Mouse (Mus musculus) left cerebral cortex, postnatal 36 days (tissue): ENCODE results near the gene Clstn3. TPM values are rescaled to one million over a fixed set of nuclear protein-coding genes. Genes with fewer than 3 reads are reported as not detected.
"Not testable (repeated sequence)": the region's sequence is repeated elsewhere in the genome, so short reads cannot be mapped to it uniquely, and the experiment has no call there.

Experiments used
- DNase-seq, 2 experiments: peaks; one replicate each; pipeline ENCODE4 v3.0.0; 2021 to 2022; ENCODE audit warnings: low spot score in 2 of 2, mixed read lengths in 1 of 2
- intact Hi-C: fragments of 180-260 bp; cut with DNase I; formaldehyde crosslinking; loops from one replicate; pipeline ENCODE4 v1.15.1; 2025
- total RNA-seq, 2 experiments: library from RNA; stranded (reverse); gene quantifications; 2 replicates each; pipeline ENCODE4 v1.2.3; 2021

The Clstn3 gene
- total RNA-seq, 2 experiments from 2014 or later, result 362 to 401 TPM

- intact Hi-C loops, result loop anchor here (5.0 kb wide), 1 partner anchor 58 kb away; the partner anchor contains the start of gene C1s1
- not testable (repeated sequence) for DNase-seq
Observed at GRCm38 (mm10) chr6:124483831-124484230, 19.2 kb upstream of the Clstn3 start.

DNA sequence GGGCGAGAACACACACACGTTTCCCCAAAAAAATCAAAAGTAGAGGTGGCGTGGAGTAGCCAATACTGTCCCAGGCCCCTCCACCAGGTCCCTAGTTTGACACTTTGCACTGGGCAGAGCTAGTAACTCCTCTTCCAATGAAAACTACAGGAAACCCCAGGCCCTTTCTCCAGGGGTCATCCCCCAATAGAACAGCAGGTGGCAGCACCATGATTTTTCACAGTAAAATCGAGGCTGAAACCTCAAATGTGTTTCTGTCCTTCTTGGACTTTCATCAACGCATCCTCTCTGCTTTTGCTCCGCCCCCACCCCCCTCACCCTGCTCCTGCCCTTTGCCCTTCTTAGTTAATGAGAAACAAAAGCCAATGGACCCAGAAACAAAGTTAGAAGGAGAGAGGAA, 17.0 kb upstream of the Clstn3 start:
- DNase-seq, result no peak
- intact Hi-C loops, result loop anchor here (5.0 kb wide), 1 partner anchor 61 kb away; the partner anchor contains the start of gene C1s1

DNA sequence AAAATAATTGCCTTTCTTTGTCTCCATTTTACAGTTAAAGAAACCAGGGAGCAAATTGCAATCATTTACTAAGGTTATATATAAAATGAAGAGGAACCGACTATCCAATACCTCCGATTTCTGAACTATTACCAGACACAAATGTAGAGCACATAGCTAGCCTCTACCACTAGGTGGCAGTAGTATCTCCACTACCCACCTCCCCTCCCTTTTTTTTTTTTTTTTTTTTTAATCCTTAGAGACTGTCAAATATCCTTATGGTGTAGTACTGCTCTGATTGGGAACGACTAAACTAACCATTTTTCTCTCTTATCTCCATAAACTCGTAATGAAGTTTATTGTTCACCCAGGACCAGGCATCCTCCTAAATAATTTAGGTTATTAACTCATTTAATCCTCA, 15.7 kb upstream of the Clstn3 start:
- no peak for DNase-seq
- intact Hi-C loops, result loop anchor here (5.0 kb wide), 1 partner anchor 62 kb away; the partner anchor contains the start of gene C1s1

- intact Hi-C loops, result no loop called here
- no peak for DNase-seq
Observed at GRCm38 (mm10) chr6:124479573-124479930, 15.0 kb upstream of the Clstn3 start.

DNA sequence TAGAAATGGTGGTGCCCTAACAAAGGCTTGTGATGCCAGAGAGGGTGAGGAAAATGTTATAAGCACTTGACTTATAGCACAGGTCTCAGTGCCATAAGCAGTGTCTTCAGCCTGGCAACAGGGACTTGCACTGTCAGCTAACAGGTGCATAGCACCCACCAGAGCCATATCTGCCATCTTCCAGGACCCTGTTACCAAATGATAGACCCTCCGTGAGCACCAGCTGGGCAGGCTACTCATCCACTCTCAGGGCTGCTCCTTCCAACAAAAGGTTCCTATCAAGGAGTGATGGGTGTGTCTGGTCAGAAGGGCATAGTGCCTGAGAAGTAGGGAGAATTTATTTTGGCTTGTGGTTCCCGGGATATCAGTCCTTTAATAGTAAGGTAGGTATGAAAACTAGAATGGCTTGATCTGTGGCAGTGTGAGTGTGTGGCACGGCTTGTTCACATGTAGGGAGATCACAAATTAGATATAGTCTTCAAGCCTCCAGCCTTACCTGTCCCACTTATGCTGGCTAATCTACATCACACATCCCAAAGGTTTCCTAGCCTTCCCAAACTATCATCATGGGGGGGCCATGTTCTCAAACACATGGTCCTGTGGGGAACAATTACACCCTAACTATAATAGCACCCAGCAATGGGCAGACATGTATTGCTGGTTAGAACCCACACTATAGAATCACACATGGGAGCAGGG, 14.4 kb upstream of the Clstn3 start:
- no peak for DNase-seq
- intact Hi-C loops, result no loop called here

DNA sequence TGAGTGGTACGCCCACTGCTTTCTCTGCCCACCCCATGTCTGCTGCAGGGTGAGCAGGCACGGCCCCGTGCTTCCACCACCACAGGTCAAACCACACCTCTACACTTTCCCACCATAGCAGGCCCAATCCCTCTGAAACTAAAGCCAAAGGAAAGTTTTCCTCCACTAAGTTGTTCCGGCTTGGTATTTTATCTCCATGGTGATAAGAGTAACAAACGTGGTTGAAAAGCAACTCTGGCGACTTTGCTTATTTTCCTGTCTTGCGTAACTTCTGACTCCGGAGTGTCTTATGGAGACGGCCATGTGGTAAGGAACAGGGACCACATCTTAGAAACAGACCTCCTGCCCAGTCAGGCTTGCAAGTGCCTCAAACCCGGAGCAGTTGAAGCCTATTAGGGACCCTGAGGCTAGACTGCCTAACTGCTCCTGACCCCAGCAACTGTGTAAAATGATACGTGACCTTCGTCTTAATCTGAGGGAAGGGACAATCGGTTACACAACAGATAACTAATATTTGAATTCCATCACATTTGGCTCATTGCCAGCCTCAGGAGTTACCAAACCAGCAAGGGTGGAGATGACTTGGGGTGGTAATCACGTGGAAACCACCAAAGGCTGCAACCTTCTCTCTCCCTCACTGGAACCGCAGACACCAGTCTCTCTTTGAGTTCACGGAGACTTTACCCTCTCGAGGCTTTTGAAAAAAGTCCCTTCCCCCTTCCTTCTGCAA, 13.5 kb upstream of the Clstn3 start:
- intact Hi-C loops, result no loop called here
- no peak for DNase-seq

DNA sequence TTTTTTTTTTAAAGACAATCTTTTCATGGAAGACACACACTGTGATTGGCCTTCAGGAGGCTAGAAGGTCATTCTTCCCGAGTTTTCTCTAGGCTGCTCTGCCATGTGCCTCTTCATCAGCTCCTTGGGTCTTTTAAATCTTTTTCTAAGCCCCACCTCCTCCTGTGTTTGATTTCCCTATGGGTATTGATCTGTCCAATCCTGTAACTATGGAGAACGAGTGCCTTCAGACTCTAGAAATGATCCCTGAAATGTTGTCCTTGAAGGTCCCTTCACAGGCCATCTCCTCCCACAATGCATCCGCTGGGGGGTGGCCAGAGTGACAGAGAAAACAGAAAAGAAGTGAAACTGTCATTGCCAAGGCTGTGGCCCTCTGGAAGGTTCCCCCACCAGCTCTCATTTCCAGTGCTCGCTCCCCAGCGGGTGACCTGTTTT, 12.6 kb upstream of the Clstn3 start:
- DNase-seq, result no peak
- intact Hi-C loops, result no loop called here

DNA sequence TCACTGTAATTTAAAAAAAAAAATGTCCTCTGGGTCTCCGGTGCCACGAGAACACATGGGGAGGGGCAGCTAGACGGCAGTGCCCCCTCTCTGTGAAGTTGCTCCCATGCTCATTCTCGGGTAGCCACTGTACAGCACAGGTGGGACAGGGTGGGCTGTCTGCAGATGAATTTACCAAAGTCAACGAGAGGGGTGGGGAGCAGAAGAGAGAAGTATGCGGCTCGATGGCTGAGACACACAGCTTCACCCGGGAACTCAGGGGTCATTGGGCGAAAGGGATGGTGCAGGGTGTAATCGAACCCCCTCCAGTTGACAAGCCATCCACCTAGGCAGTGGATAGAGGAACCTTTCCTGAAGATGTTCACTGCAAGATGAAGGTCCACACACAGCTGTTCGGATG, 12.2 kb upstream of the Clstn3 start:
- no peak for DNase-seq
- intact Hi-C loops, result no loop called here

DNA sequence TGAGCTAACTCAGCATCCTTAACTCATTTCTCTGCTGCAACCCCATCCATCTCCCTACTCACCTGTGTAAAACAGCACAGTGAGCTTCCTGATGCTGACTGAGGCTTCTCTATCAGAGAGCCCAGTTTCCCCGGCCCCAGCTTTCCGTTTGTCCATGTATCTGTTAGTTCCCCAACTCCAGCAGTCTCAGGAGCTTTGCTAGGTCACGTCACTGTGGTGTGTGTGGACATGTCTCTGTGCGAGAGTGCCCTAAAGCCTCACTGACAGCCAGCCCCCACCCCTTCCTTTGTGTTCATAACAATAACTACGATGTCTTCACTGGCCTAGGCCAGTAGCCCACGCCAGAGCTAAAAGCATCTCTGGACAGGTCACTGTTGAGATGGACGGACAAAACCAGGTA, 11.6 kb upstream of the Clstn3 start:
- DNase-seq, result no peak
- intact Hi-C loops, result no loop called here

DNA sequence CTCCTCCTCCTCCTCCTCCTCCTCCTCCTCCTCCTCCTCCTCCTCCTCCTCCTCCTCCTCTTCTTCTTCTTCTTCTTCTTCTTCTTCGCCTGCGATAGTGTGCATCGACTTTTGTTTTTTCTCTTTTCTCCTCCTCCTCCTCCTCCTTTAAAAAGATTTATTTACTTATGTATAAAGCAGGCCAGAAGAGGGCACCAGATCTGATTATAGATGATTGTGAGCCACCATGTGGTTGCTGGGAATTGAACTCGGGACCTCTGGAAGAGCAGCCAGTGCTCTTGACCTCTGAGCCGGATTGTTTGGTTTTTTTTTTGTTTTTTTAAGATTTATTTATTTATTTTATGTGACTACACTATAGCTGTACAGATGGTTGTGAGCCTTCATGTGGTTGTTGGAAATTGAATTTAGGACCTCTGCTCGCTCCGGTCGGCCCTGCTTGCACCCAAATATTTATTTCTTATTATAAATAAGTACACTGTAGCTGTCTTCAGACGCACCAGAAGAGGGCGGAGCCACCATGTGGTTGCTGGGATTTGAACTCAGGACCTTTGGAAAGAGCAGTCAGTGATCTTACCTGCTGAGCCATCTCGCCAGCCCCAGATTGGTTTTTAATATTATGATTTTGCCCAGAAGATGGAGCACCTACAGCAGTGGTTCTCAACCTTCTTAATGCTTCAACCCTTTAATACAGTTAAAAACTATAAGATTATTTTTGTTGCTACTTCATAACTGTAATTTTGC, 10.9 kb upstream of the Clstn3 start:
- DNase-seq, intact Hi-C loops: not testable (repeated sequence)

DNA sequence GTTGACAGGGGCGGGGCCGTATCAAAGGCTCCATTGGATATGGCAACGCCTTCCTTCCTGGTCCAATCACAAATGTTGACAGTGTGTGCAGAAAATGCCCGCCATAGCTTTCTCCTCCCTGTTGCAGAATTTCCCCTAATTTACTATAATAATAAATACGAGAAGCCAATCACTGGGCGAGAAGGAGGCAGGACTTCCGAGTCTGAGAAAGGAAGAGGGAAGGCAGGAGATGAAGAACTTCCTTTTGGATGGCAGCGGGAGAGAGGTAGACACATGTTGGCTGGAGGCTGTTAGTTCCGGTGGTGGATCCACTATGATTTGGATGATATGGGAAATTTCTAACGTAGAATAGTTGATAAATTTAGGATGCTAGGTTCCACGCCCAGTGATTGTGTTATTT, 10.0 kb upstream of the Clstn3 start:
- intact Hi-C loops, result no loop called here
- DNase-seq, result no peak

- intact Hi-C loops, result no loop called here
- DNase-seq, result no peak
Observed at GRCm38 (mm10) chr6:124472801-124473200, 8.2 kb upstream of the Clstn3 start.

- intact Hi-C loops, DNase-seq: not testable (repeated sequence)
Observed at GRCm38 (mm10) chr6:124471783-124472638, 7.4 kb upstream of the Clstn3 start.

DNA sequence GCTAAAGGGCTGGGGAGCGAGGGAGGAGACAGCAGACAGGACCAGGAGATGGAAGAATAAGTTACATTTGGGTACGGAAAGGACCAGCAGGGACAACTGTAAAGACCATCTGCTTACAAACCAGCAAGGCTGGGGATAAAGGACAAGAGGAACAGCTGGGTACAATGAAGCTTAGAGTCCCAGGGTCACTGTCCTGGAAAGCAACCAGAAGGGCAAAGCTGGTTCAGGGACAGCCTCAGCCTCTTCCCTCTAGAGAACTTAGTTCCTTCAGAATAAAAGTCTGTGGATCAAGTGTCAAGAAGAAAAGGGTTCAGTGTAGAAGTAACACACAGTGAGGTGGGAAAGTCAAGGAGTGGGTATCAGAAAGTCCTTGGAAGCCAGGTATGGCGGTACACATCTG, 6.5 kb upstream of the Clstn3 start:
- intact Hi-C loops, result no loop called here
- DNase-seq, result no peak

DNA sequence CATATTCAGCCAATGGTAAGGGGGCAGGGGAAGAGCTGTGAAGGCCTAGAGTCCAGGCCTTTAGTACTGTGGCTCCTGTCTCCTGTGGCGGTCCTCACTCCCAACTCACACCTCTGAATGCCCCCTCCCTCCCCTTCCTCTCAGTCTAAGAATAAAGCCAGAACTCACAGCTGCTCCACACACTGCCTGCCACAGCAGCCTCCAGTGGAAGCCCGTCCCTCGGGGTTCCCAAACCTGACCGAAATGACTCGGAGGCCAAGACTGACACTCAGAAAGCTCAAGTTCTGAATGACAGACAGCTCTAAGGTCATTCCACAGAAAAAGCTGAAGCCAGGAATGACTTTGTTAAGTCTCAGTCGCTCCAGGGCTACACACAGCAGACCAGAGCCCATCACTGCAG, 1.1 kb upstream of the Clstn3 start:
- intact Hi-C loops, result no loop called here

DNA sequence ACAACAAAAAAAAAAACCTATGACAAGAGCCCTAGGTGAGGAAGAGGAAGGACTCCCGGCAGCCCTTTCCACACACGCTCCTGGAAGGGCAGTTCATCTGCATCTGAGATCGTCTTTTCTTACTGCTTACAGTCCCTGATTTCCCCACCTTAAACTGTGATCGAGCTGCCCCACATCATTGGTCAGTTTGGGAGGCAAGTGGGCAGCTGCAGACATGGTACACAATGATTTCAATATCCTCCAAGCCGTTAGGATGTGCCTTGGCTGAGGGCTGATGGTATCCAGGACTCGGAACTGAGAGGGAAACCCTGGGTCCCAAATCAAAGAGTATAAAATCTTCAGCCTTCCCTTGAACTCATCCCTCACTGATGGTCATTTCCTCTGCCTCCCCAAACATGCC, 705 bp upstream of the Clstn3 start:
- intact Hi-C loops, result no loop called here
- no peak for DNase-seq

More for the DNA sequence above, 1.1 kb upstream of the Clstn3 start:
- DNase-seq, result no peak

DNA sequence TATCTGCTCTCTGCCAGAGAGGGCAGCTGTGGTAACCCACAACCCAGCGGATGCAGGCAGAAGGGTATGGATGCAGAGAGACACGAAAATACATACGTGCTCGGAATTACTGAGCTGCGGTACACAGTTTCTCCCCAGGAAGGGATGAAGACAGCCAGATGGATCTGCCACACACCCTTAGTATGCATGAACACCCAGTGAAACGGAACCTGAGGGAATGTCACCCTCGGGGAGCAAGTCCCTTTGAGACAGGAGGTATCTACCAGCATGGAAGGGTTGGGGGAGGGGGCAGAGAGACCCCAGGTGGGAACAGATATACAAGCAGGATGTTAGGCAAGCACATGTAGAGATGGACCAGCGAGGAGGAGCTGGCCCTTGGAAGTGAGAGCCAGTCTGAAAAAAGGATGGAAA, 708 bp downstream of the Clstn3 start:
- DNase-seq, result no peak
- intact Hi-C loops, result loop anchor here (5.0 kb wide), 1 partner anchor 47 kb away; the partner anchor contains the start of gene Pex5

DNA sequence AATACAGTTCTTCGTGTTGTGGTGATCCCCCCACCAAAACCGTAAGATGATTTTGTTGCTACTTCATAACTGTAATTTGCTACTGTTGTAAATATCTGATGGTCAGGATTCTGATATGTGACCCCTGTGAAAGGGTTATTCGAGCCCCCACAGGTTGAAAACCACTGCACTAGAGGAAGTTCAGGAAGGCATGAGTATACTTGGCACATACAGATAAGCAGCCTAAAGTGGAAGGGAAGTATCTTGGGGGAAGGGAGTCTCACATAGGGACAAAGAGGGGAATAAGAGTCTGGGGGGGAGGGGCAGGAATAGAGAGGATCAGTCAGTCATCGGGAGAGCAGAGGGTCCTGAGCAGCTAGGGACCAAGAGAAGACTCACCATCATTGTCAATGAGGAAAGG, 5.2 kb downstream of the Clstn3 start:
- no peak for DNase-seq
- intact Hi-C loops, result no loop called here

- DNase-seq, result no peak
- intact Hi-C loops, result no loop called here
Observed at GRCm38 (mm10) chr6:124458505-124458904, 6.1 kb downstream of the Clstn3 start.

DNA sequence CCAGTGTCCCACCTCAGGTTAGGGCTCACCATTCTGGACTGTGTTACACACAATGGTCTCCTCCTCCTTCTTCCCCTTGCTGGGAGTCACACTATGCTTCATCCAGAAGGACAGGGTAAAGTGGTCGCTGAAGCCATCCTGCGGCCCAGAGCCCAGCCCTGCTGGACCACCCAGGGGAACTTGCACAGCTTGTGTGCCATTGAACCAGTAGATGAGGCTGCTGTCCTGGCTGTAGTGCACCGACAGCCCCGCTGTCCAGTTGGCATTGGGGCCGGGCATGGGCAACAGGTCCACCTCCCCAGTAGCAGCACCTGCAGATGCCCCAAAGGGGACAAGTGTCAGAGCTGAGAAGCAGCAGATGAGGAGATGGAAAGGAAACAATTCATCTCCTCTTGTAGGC, 6.8 kb downstream of the Clstn3 start:
- intact Hi-C loops, result no loop called here
- DNase-seq, result no peak
